Mouse (Mus musculus): ENCODE measurements around the gene 1500011B03Rik. TPM values are rescaled to one million over a fixed set of nuclear protein-coding genes. Genes with fewer than 3 reads are reported as not detected.

1500011B03Rik gene
- total and polyA plus RNA-seq, 3 experiments, result 47.7 to 75.2 TPM; not detected in 1

- Histone ChIP-seq H3K79me2 (ENCODE audit: control insufficient read depth, insufficient read depth, low read length, poor library complexity) (peaks cover 2% of the 10 kb centered on the region), H3K9ac (ENCODE audit: control insufficient read depth, low read depth, low read length, poor library complexity, severe bottlenecking) (peak overlapping the region; percentile 75), H3K36me3 (ENCODE audit: control insufficient read depth in 1 of 2, insufficient read depth in 2 of 2, low read length in 2 of 2) (no peaks in the 10 kb centered on the region; a peak in 1 of 4 replicates), H3K4me3 (ENCODE audit: control insufficient read depth in 1 of 2, insufficient read depth in 1 of 2, low read depth in 2 of 2, low read length in 2 of 2) (peak overlapping the region; percentile 64 to 83), H3K27me3 (ENCODE audit: control insufficient read depth in 1 of 2, insufficient read depth in 2 of 2, low read length in 2 of 2) (no peaks in the 10 kb centered on the region), H3K4me1 (ENCODE audit: control insufficient read depth in 1 of 2, insufficient read depth in 2 of 2, low read length in 2 of 2) (0 out of 4 replicates have a peak, but pooled peaks cover 0 to 5% of the 10 kb centered on the region in 2 experiments), H3K27ac (ENCODE audit: control insufficient read depth, low read depth, low read length) (peak overlapping the region; percentile 50), H3K9me3 (replicated peaks; ENCODE audit: insufficient read depth, low read length) (no peaks in the 10 kb centered on the region)
- DNase-seq (ENCODE audit: low read depth, low spot score), result peak; percentile 98
- no peak for TF ChIP-seq MYB (IDR thresholded peaks at IDR 0.05; ENCODE audit: low read depth, low read length)
- TF ChIP-seq ETS1 (IDR thresholded peaks at IDR 0.05; ENCODE audit: low read depth, low read length), result no peak
- no peak for TF ChIP-seq E2F4 (IDR thresholded peaks at IDR 0.05; ENCODE audit: borderline replicate concordance, low read depth, low read length)
- no peak for TF ChIP-seq TAL1 (IDR thresholded peaks at IDR 0.05; ENCODE audit: low read length)
- no peak for TF ChIP-seq SMC3 (IDR thresholded peaks at IDR 0.05; ENCODE audit: low read depth, low read length)
- TF ChIP-seq RCOR1 (IDR thresholded peaks at IDR 0.05; ENCODE audit: low read depth, low read length), result no peak
- no peak for TF ChIP-seq JUND (IDR thresholded peaks at IDR 0.05; ENCODE audit: low read depth, low read length)
- no peak for TF ChIP-seq ZNF384 (IDR thresholded peaks at IDR 0.05; ENCODE audit: low read depth, low read length)
- no peak for TF ChIP-seq POLR2AphosphoS5 (IDR thresholded peaks at IDR 0.05; ENCODE audit: borderline replicate concordance, low read depth, low read length)
- TF ChIP-seq GABPA (IDR thresholded peaks at IDR 0.05; ENCODE audit: low read depth, low read length), result no peak
- no peak for TF ChIP-seq RAD21 (IDR thresholded peaks at IDR 0.05; ENCODE audit: low read depth, low read length)
- TF ChIP-seq CHD1 (IDR thresholded peaks at IDR 0.05; ENCODE audit: low read depth, low read length), result no peak
- TF ChIP-seq MXI1 (IDR thresholded peaks at IDR 0.05; ENCODE audit: low read depth, low read length), result peak; percentile 58
- TF ChIP-seq NELFE (IDR thresholded peaks at IDR 0.05; ENCODE audit: low read depth, low read length), result peak; percentile 64
- TF ChIP-seq KAT2A (conservative IDR thresholded peaks at IDR 0.05; ENCODE audit: low read depth, low read length), result no peak
- TF ChIP-seq ZMIZ1 (IDR thresholded peaks at IDR 0.05; ENCODE audit: low read depth, low read length), result no peak
- peak; percentile 37; the same call in 1 of the 2 replicates for TF ChIP-seq SIN3A (IDR thresholded peaks at IDR 0.05; ENCODE audit: low read length)
- TF ChIP-seq CHD2 (IDR thresholded peaks at IDR 0.05; ENCODE audit: low read length), result no peak
- no peak for TF ChIP-seq MAFK (IDR thresholded peaks at IDR 0.05; ENCODE audit: borderline replicate concordance, low read depth, low read length)
- no peak for TF ChIP-seq MEF2A (IDR thresholded peaks at IDR 0.05; ENCODE audit: extremely low read depth, insufficient replicate concordance, low read depth, low read length, poor library complexity, severe bottlenecking)
- TF ChIP-seq USF1 (IDR thresholded peaks at IDR 0.05; ENCODE audit: low read depth, low read length), result peak; percentile 72
- no peak for TF ChIP-seq BHLHE40 (IDR thresholded peaks at IDR 0.05; ENCODE audit: borderline replicate concordance, low read depth, low read length)
- TF ChIP-seq NRF1 (IDR thresholded peaks at IDR 0.05; ENCODE audit: insufficient read depth, low read depth, low read length, poor library complexity, severe bottlenecking), result no peak
- 0 out of 2 replicates have a peak, but pooled peaks have one; percentile 21 for TF ChIP-seq ELF1 (IDR thresholded peaks at IDR 0.05; ENCODE audit: low read depth, low read length)
- TF ChIP-seq MAZ (IDR thresholded peaks at IDR 0.05; ENCODE audit: low read depth, low read length), result peak; percentile 44; the same call in 1 of the 2 replicates
- TF ChIP-seq POLR2A (IDR thresholded peaks at IDR 0.05; ENCODE audit: control insufficient read depth in 1 of 2, insufficient read depth in 1 of 2, low read depth in 1 of 2, low read length in 2 of 2, poor library complexity in 1 of 2), result peak in 1 of 2 experiments; percentile 80; a peak in 2 of 4 replicates
- peak; percentile 63; the same call in 1 of the 2 replicates for TF ChIP-seq MAX (IDR thresholded peaks at IDR 0.05; ENCODE audit: low read length)
- TF ChIP-seq POLR2AphosphoS2 (IDR thresholded peaks at IDR 0.05; ENCODE audit: low read length), result no peak; the same call in 1 of the 2 replicates
- TF ChIP-seq ZKSCAN1 (IDR thresholded peaks at IDR 0.05; ENCODE audit: low read depth, low read length), result no peak
- TF ChIP-seq TCF12 (IDR thresholded peaks at IDR 0.05; ENCODE audit: low read depth, low read length), result no peak
- TF ChIP-seq GATA1 (IDR thresholded peaks at IDR 0.05; ENCODE audit: low read depth, low read length), result no peak
- TF ChIP-seq MYC (IDR thresholded peaks at IDR 0.05; ENCODE audit: low read depth, low read length), result peak; percentile 77
- TF ChIP-seq USF2 (IDR thresholded peaks at IDR 0.05; ENCODE audit: borderline replicate concordance in 1 of 2, insufficient read depth in 1 of 2, low read depth in 1 of 2, low read length in 2 of 2), result no peak
- no peak for TF ChIP-seq UBTF (IDR thresholded peaks at IDR 0.05; ENCODE audit: borderline replicate concordance, insufficient read depth, low read depth, low read length)
- TF ChIP-seq ZC3H11A (IDR thresholded peaks at IDR 0.05; ENCODE audit: low read depth, low read length), result no peak
- no peak for TF ChIP-seq EP300 (IDR thresholded peaks at IDR 0.05; ENCODE audit: low read depth in 1 of 2, low read length in 2 of 2)
These were observed 2.9 kb upstream of the 1500011B03Rik start for GRCm38 (mm10) chr5:114825978-114826691.

Data from MEL (cell line).